Mouse (Mus musculus): ENCODE measurements at regions not wholly inside any gene's neighbourhood (a gene's known extent, or its start where the extent isn't known, plus 50 kb on each side); places are given as distances from the start of the nearest gene placed in this dataset.

- no peak for DNase-seq (ENCODE audit: low spot score in 2 of 2)
Observed at GRCm38 (mm10) chr13:102352073-102352854, 341.1 kb upstream of the Cd180 start.

- DNase-seq (ENCODE audit: low spot score in 2 of 2) = no peak
Observed at GRCm38 (mm10) chr13:102355569-102355968, 337.8 kb upstream of the Cd180 start.

- no peak for DNase-seq (ENCODE audit: low spot score in 2 of 2)
Observed at GRCm38 (mm10) chr13:102372451-102373082, 320.8 kb upstream of the Cd180 start.

- no peak for DNase-seq (ENCODE audit: low spot score in 2 of 2)
Observed at GRCm38 (mm10) chr13:102380667-102381066, 312.7 kb upstream of the Cd180 start.

GRCm38 (mm10) chr13:102391911-102392310 is 301.4 kb upstream of the Cd180 start:
- no peak for DNase-seq (ENCODE audit: low spot score in 2 of 2)

- no peak for DNase-seq (ENCODE audit: low spot score in 2 of 2)
Observed at GRCm38 (mm10) chr13:102392868-102393661, 300.3 kb upstream of the Cd180 start.

GRCm38 (mm10) chr13:102393662-102393970 is 299.7 kb upstream of the Cd180 start:
- no peak for DNase-seq (ENCODE audit: low spot score in 2 of 2)

GRCm38 (mm10) chr13:102394057-102394456 is 299.3 kb upstream of the Cd180 start:
- no peak for DNase-seq (ENCODE audit: low spot score in 2 of 2)

- DNase-seq (ENCODE audit: low spot score in 2 of 2) = no peak
Observed at GRCm38 (mm10) chr13:102397411-102397810, 295.9 kb upstream of the Cd180 start.

GRCm38 (mm10) chr13:102411840-102412239 is 281.5 kb upstream of the Cd180 start:
- no peak for DNase-seq (ENCODE audit: low spot score in 2 of 2)

- no peak for DNase-seq (ENCODE audit: low spot score in 2 of 2)
Observed at GRCm38 (mm10) chr13:102434372-102434954, 258.9 kb upstream of the Cd180 start.

GRCm38 (mm10) chr13:102442676-102443075 is 250.7 kb upstream of the Cd180 start:
- DNase-seq (ENCODE audit: low spot score in 2 of 2) = no peak

GRCm38 (mm10) chr13:102447310-102447709 is 246.0 kb upstream of the Cd180 start:
- no peak for DNase-seq (ENCODE audit: low spot score in 2 of 2)

GRCm38 (mm10) chr13:102449416-102450121 is 243.8 kb upstream of the Cd180 start:
- DNase-seq (ENCODE audit: low spot score in 2 of 2) = no peak

GRCm38 (mm10) chr13:102451176-102451575 is 242.2 kb upstream of the Cd180 start:
- DNase-seq (ENCODE audit: low spot score in 2 of 2) = no peak

GRCm38 (mm10) chr13:102458711-102459110 is 234.6 kb upstream of the Cd180 start:
- no peak for DNase-seq (ENCODE audit: low spot score in 2 of 2)

GRCm38 (mm10) chr13:102463993-102464392 is 229.4 kb upstream of the Cd180 start:
- no peak for DNase-seq (ENCODE audit: low spot score in 2 of 2)

GRCm38 (mm10) chr13:102481906-102482305 is 211.5 kb upstream of the Cd180 start:
- no peak for DNase-seq (ENCODE audit: low spot score in 2 of 2)

GRCm38 (mm10) chr13:102482451-102482850 is 210.9 kb upstream of the Cd180 start:
- no peak for DNase-seq (ENCODE audit: low spot score in 2 of 2)

GRCm38 (mm10) chr13:102487416-102488097 is 205.8 kb upstream of the Cd180 start:
- no peak for DNase-seq (ENCODE audit: low spot score in 2 of 2)

GRCm38 (mm10) chr13:102491370-102491769 is 202.0 kb upstream of the Cd180 start:
- no peak for DNase-seq (ENCODE audit: low spot score in 2 of 2)

Data from frontal cortex, postnatal 25 days (tissue).